Mouse (Mus musculus): ENCODE measurements around the gene Cdhr4.

Cdhr4 gene

DNA sequence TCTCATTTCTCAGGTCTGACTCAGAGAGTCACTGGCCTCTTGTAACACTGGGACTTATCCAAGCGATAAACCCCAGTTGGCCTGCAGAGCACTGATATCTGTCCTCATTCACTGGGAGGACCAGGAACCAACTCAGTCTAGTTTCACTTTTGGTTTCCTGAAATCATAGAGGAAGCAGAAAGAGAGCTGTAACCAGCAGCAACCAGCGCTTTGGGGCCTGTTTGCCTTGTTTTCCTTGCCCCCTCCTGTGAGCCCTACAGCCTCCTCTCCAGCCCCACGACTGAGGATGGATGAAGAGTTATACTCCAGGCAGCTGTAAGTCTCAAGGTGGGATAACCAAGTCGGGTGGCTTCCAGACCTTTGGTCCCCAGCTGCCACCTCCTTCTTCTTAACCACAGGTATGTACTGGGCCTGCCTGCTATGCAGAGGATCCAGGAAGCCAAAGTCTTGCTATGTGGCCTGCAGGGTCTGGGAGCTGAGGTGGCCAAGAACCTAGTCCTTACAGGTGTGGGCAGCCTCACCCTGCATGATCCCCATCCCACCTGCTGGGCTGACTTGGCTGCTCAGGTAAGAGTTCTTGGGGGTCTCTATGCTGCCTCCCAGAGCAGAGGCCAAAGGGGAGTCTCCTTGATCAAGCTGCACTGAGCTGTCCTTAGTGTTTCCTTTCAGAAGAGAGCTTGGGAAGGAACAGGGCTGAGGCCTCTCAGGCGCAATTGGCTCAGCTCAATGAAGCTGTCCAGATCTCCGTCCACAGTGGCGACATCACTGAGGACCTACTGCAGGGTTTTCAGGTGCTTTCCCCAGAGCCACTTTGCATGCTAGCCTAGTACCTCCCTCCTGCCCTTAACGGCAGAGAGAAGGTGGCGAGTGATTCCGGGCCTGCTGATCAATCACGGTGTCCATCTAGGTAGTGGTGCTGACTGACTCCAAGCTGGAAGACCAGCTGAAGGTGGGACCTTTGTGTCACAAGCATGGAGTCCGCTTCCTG, 16.6 kb upstream of the Cdhr4 start, which contains the start of gene Uba7:
Gene Uba7, plus strand, starts transcription at position 107 of the 988 bp plus-strand sequence.
- ATAC-seq (ENCODE audit: low TSS enrichment), result no peak

DNA sequence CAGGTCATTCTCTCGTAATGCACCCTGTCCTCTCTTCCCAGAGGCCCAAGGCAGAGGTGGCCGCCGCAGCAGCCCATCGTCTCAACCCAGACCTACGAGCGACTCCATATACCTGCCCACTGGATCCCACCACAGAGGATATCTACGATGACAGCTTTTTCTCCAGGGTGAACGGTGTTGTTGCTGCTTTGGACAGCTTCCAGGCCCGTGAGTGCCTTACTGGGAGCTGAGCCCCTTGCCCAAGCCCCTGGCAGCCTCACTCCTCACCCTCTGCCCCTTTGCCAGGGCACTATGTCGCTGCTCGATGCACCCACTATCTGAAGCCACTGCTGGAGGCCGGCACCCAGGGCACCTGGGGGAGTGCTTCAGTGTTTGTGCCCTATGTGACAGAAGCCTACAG, 13.5 kb upstream of the Cdhr4 start:
- ATAC-seq (ENCODE audit: low TSS enrichment), result no peak

GRCm38 (mm10) chr9:107981684-107982605, 10.4 kb upstream of the Cdhr4 start:
- no peak; the same call in 1 of the 2 replicates for ATAC-seq (ENCODE audit: low TSS enrichment)

DNA sequence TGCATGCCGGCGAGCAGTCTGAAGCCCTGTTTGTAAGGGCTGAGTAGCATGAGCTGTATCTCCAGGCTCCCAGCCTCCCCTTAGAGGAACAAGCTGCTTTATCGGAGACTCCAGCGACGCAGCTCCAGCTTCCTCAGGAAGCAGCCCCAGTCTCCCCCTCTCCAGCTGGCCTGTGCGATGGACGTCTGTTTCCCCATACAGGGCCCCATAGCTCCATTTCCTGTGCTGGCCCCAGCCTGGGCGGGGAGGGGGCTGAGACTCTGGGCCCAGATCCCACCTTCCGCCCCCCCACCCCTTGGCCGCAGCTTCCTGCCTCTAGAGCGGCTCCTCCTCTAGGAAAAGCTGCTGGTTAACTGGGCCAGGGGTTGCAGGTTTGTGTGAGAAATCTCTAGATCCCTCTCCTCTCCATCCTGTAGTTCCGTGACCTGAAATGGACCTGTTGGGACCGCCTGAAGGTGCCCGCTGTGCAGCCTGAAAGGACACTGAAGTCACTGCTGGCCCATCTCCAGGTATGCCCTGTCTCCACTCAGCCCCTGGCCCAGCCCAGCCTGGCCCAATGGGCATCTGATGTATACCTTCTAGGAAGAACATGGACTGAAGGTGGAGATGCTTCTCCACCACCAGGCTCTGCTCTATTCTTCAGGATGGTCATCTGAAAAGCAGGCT, 9.5 kb upstream of the Cdhr4 start, which contains the start of gene Gm20661:
Gene Gm20661, plus strand, starts transcription at position 378 of the 666 bp plus-strand sequence.
- peak; percentile 10; the same call in 1 of the 2 replicates for ATAC-seq (ENCODE audit: low TSS enrichment)

DNA sequence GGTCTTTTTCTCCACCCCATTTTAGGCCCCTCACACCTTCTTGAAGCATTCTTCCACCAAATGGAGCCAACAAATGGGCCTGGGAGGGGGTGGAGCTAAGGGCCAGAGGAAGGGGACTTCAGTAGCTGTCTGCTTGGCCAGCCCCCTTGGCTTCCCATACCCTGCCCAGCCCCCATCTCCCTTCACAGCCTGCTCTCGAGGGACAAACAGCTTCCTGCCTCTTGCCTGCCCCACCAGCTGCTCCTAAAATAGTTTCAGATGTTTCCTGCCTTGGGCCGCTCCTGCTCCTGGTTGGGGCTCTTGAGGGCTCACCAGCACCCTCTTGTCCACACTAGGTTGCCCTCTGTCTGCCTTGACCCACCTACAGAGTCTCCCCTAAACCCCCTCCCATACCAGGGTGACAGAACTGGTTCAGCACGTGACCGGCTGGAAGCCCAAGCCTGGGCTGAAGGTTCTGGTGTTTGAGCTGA, 8.8 kb upstream of the Cdhr4 start:
- ATAC-seq (ENCODE audit: low TSS enrichment), result no peak

DNA sequence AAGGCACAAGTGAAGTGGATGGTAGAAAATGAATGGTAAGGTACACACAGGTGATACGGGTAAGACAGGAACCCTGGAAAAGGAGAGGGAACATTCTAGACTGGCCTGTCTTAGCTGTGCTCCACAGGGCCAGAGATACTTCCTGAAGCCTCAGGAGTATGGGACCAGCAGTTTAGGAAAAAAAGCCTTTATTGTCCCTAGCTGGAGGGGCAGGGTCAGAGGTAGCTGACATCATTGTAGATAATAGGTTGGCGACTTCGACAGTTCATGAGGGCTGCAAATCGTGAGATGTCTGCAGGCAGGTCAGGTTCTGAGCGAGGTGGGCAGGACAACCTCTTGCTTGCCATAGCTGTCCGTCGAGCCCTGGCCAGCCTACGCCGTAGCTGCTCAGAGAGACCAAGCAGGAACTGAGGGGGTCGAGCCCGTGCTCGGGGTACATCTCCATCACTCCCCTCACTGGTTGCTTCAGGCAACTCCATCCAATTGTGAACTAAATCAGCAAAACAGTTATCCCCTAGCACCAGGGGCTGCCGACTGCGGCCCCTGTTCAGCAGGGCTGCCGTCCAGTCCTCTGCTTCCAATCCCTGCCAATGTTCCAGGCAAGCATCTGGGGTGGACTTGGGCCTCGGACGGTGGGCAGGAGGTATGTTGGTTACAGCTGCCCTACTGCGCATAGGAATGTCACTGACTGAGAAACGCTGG, 8.1 kb upstream of the Cdhr4 start:
- no peak for ATAC-seq (ENCODE audit: low TSS enrichment)

- ATAC-seq (ENCODE audit: low TSS enrichment), result no peak
Observed at GRCm38 (mm10) chr9:107984754-107985055, 7.6 kb upstream of the Cdhr4 start.

- peak; percentile 75 for ATAC-seq (ENCODE audit: low TSS enrichment)
Observed at GRCm38 (mm10) chr9:107985131-107986119, 6.9 kb upstream of the Cdhr4 start, which contains the start of gene Inka1. TSS of gene Inka1 (minus strand) at chr9:107985879.

DNA sequence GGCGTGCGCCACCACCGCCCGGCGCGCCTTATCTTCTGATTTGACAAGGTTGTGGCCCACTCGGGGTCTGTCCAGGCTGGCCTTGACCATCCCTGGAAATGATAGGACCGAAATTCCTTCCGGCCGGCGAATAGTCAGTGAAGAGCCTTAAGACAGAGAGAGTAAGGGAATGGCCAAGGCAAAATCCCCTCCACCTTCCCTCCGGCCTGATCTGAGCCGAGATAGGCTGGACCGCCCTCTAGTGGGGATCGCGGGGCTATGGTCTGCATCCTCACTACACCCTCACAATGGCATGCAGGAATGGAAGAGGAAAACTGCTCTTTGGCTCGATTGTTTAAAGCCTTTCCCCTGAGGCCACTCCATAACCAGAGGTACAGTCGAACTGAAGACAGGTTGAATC, 5.9 kb upstream of the Cdhr4 start:
- ATAC-seq (ENCODE audit: low TSS enrichment), result peak; percentile 63

- ATAC-seq (ENCODE audit: low TSS enrichment), result no peak
Observed at GRCm38 (mm10) chr9:107987950-107988349, 4.3 kb upstream of the Cdhr4 start.

- no peak for ATAC-seq (ENCODE audit: low TSS enrichment)
Observed at GRCm38 (mm10) chr9:107993013-107993412, 716 bp downstream of the Cdhr4 start.

DNA sequence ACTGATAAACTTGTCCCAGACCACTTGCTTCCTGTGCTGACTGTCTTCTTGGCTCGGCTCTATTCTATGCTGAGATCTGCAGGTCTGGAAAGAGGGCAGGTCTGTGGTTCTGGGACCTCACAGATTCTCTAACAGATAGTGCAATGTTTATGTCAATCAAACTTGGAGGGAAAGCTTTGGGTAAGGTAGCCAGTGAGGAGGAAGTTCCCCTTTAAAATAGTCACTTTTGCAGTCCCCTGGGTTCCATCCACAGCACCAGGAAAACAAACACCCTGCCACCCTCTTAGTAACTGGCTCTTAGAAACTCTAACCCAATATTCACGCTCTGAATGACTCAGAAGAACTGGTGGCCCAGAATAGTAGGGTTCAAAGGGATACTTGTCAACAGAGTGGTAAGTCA, 2.2 kb downstream of the Cdhr4 start:
- ATAC-seq (ENCODE audit: low TSS enrichment), result no peak

- ATAC-seq (ENCODE audit: low TSS enrichment), result no peak
Observed at GRCm38 (mm10) chr9:107995513-107995912, 3.2 kb downstream of the Cdhr4 start.

GRCm38 (mm10) chr9:107996049-107996448, 3.8 kb downstream of the Cdhr4 start, which contains the start of gene Gm20662:
TSS of gene Gm20662 (plus strand) at chr9:107996349.
- ATAC-seq (ENCODE audit: low TSS enrichment), result no peak

DNA sequence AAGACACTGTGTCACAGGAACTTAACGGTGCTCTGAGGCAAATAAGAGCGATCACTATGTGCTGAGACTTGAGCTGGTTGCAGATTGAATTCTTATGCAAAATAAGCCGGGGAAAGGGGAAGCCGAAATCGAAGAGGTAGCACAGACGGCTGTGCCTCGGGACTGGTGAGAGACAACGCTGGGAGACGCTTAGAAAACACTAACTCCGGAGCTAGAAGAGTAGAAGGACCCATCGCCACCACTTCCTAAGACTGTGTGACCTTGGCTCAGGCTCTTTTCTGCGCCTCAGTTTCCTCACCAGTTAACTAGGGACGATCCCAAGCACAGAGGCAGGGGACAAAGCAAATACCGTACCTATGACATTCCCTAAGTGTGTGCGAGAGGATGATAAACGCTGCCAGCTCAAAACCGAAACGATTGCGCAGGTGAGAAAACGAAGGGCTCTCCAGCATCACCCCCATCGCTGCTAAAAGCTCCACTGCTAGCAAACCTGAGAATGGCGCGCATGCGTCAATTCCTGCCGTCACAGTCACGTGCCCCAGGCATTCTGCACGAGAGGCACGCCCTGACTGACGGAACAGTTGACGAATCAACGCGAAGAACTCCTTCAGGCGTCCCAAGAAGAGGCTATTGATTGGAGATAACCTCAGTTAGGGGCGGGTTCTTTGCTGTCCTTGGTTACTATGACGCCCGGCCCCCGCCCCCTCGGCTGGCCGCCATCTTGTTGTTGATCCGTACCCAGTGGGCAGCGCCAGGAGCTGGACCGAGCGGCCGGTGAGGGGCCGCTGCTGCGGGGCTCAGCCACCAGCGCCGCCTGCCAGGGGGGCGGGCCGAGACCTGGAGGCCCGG, 9.8 kb downstream of the Cdhr4 start, which contains the start of gene Ip6k1:
Gene Ip6k1, plus strand, starts transcription at position 580 of the 849 bp plus-strand sequence.
- peak; percentile 98 for ATAC-seq (ENCODE audit: low TSS enrichment)

GRCm38 (mm10) chr9:108002778-108003530, 10.7 kb downstream of the Cdhr4 start:
- peak; percentile 28 for ATAC-seq (ENCODE audit: low TSS enrichment)

DNA sequence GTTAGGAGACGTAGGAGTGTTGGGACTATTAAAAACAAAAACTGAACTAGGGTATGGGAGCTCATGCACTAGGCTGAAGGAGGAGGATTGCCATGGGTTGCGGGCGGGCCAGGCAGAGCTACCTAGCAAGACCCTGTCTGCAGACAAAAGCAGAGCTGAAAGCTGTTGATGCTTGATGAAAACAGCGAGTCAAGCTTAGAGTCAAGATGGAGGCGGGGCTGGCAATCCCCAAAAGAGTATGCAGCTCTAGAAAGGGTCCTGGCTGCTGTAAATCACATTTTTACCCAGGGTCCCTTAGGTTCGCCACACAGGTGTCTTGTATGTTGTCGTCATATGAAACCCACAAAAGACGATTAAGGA, 11.2 kb downstream of the Cdhr4 start:
- ATAC-seq (ENCODE audit: low TSS enrichment), result no peak

- no peak for ATAC-seq (ENCODE audit: low TSS enrichment)
Observed at GRCm38 (mm10) chr9:108008041-108008440, 15.7 kb downstream of the Cdhr4 start.

Measured in frontal cortex, adult (tissue).